Mouse (Mus musculus): Measurements from ENCODE around the gene Arpc4.

DNA sequence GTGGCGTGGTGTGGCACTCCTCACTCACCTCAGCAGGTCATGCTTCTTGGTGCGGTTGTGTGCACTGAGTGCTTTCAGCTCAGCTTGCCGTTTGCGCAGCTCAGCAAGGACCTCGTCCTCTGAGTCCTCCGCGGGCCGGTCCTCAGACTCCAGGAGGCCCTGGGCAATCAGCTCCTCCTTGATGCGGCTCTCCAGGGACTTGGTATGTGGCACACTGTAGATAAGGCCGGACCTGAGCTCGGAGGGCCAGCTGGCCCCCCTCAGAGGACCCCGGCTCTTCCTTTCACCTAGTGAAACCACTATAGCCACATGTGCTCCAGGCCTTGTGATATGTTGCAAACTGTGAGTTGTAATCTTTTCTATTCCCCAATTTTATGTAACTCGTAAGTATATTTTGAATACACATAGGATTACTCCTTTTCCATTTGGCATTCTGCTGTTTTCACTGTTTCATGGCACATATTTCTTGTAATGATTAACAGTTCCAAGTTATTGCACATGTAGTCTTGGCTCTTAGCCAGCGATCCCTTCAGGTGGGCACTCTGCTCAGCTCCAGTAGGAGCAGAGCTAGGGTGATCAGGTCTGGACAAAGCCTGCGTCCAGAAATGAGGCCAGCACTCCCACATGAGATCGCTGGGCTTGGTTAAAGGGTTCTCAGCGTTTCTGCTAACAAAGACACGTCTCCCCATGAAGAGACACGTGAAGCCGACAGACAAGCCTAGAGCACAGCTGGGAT lies 7.6 kb upstream of the Arpc4 start:
- no peak for TF ChIP-seq POLR2AphosphoS2 (IDR thresholded peaks at IDR 0.05; ENCODE audit: low read length)
- TF ChIP-seq ELF1 (IDR thresholded peaks at IDR 0.05; ENCODE audit: low read depth, low read length) = no peak
- TF ChIP-seq RCOR1 (IDR thresholded peaks at IDR 0.05; ENCODE audit: low read depth, low read length) = no peak
- no peak for TF ChIP-seq BHLHE40 (IDR thresholded peaks at IDR 0.05; ENCODE audit: borderline replicate concordance, low read depth, low read length)
- TF ChIP-seq KAT2A (conservative IDR thresholded peaks at IDR 0.05; ENCODE audit: low read depth, low read length) = no peak
- TF ChIP-seq CTCF (IDR thresholded peaks at IDR 0.05 in 2 of 3, conservative IDR thresholded peaks at IDR 0.05 in 1 of 3; ENCODE audit: control insufficient read depth in 1 of 3, insufficient read depth in 1 of 3, low read depth in 2 of 3, low read length in 3 of 3, poor library complexity in 1 of 3, severe bottlenecking in 1 of 3) = no peak

Data from MEL (cell line).